Mouse (Mus musculus) activated CD4-positive, CD25-positive, alpha-beta regulatory T cell, adult 4 months (primary cell): ENCODE data around the gene Fam71f1. TPM values are rescaled to one million over a fixed set of nuclear protein-coding genes. Genes with fewer than 3 reads are reported as not detected.
A peak's percentile ranks its signal among the peaks of the same experiment; 100 is the strongest.
"Not testable (repeated sequence)": the region's sequence is repeated elsewhere in the genome, so short reads cannot be mapped to it uniquely, and the experiment has no call there.

Experiments
- ATAC-seq: one replicate; pipeline ENCODE4 v1.8.0; 2017
- polyA plus RNA-seq, 2 experiments: library from polyadenylated mRNA; unstranded; fragments of 100-300 nt; shearing (Covaris generic); gene quantifications; one replicate each; pipeline ENCODE4 v1.2.1; 2017

The Fam71f1 gene
- polyA plus RNA-seq, 2 experiments from 2014 or later, result not detected

- no peak for ATAC-seq
Observed at GRCm38 (mm10) chr6:29329514-29329913, 10.6 kb downstream of the Fam71f1 start.

GRCm38 (mm10) chr6:29346512-29346911, 27.6 kb downstream of the Fam71f1 start:
- ATAC-seq, result not testable (repeated sequence)

- ATAC-seq, result no peak
Observed at GRCm38 (mm10) chr6:29347189-29347588, 28.2 kb downstream of the Fam71f1 start.

- peak; percentile 96 for ATAC-seq
Observed at GRCm38 (mm10) chr6:29347665-29348370, 28.9 kb downstream of the Fam71f1 start, which contains the start of gene Calu. Gene Calu, plus strand, starts transcription at chr6:29348069.

- no peak for ATAC-seq
Observed at GRCm38 (mm10) chr6:29348371-29348724, 29.4 kb downstream of the Fam71f1 start.

- no peak for ATAC-seq
Observed at GRCm38 (mm10) chr6:29351613-29352012, 32.7 kb downstream of the Fam71f1 start.

- ATAC-seq, result no peak
Observed at GRCm38 (mm10) chr6:29352816-29353215, 33.9 kb downstream of the Fam71f1 start.

- ATAC-seq, result no peak
Observed at GRCm38 (mm10) chr6:29359386-29359785, 40.4 kb downstream of the Fam71f1 start.

GRCm38 (mm10) chr6:29360211-29360610, 41.3 kb downstream of the Fam71f1 start:
- ATAC-seq, result no peak

- no peak for ATAC-seq
Observed at GRCm38 (mm10) chr6:29362246-29363128, 43.5 kb downstream of the Fam71f1 start.

GRCm38 (mm10) chr6:29363129-29363515, 44.2 kb downstream of the Fam71f1 start:
- no peak for ATAC-seq

- ATAC-seq, result no peak
Observed at GRCm38 (mm10) chr6:29365277-29365676, 46.3 kb downstream of the Fam71f1 start.

GRCm38 (mm10) chr6:29377386-29377785, 58.4 kb downstream of the Fam71f1 start:
- no peak for ATAC-seq

GRCm38 (mm10) chr6:29378678-29379077, 59.7 kb downstream of the Fam71f1 start:
- no peak for ATAC-seq

- no peak for ATAC-seq
Observed at GRCm38 (mm10) chr6:29379954-29380353, 61.0 kb downstream of the Fam71f1 start.

GRCm38 (mm10) chr6:29382442-29382841, 63.5 kb downstream of the Fam71f1 start:
- ATAC-seq, result no peak

Other genes with a start within 250 kb of the Fam71f1 start
- 10 to 100 TPM; 44.7 to 54.4 TPM for gene Rbm28, start 154.1 kb upstream of the Fam71f1 start, polyA plus RNA-seq
- gene Prrt4, start 139.6 kb upstream of the Fam71f1 start, polyA plus RNA-seq, result not detected
- gene Impdh1, start 102.8 kb upstream of the Fam71f1 start, polyA plus RNA-seq, result 10 to 100 TPM; 13.0 to 16.5 TPM
- 10 to 100 TPM; 28.1 to 33.4 TPM for gene Hilpda, start 46.7 kb upstream of the Fam71f1 start, polyA plus RNA-seq
- 1 to 10 TPM in 1 of 2 experiments, not detected in 1; 1.1 TPM for gene Fam71f2, start 39.5 kb upstream of the Fam71f1 start, polyA plus RNA-seq
- gene Calu, start 28.9 kb downstream of the Fam71f1 start, polyA plus RNA-seq, result 10 to 100 TPM; 55.9 to 61.0 TPM
- under 1 TPM; 0.23 to 0.52 TPM for gene Opn1sw, start 69.3 kb downstream of the Fam71f1 start, polyA plus RNA-seq
- gene Ccdc136, start 77.2 kb downstream of the Fam71f1 start, polyA plus RNA-seq, result under 1 TPM; 0.21 to 0.54 TPM
- gene Flnc, start 114.1 kb downstream of the Fam71f1 start, polyA plus RNA-seq, result not detected
- gene Atp6v1f, start 148.6 kb downstream of the Fam71f1 start, polyA plus RNA-seq, result 100 to 1,000 TPM; 373 to 399 TPM
- not detected for gene Atp6v1fnb, start 152.3 kb downstream of the Fam71f1 start, polyA plus RNA-seq
- under 1 TPM in 1 of 2 experiments, not detected in 1; 0.12 TPM for gene Kcp, start 188.8 kb downstream of the Fam71f1 start, polyA plus RNA-seq
- 10 to 100 TPM; 18.5 to 22.0 TPM for gene Irf5, start 207.5 kb downstream of the Fam71f1 start, polyA plus RNA-seq